Mouse (Mus musculus) limb, embryonic 14.5 days (tissue): ENCODE measurements at regions not wholly inside any gene's neighbourhood (a gene's known extent, or its start where the extent isn't known, plus 50 kb on each side); places are given as distances from the start of the nearest gene placed in this dataset.

Experiments used
- ATAC-seq: fragments of 200-750 bp; cut with Nextera tagmentation; 2 replicates; pipeline ENCODE4 v1.8.0; 2017; ENCODE audit warnings: low read depth, moderate number of reproducible peaks, moderate TSS enrichment; ENCODE audit not compliant: low FRiP score
- DNase-seq: peaks from one replicate; pipeline ENCODE4 v3.0.0-alpha.2; 2015; ENCODE audit warnings: low spot score
- H3K27ac ChIP-seq: fragments of 300-500 bp; sonication (generic); replicated peaks from 2 replicates; pipeline ENCODE4 v1.5.1; 2014; ENCODE audit warnings: low read depth, mild to moderate bottlenecking, low read length, moderate library complexity, mixed read lengths
- H3K27me3 ChIP-seq: fragments of 300-500 bp; sonication (generic); 2 replicates; pipeline ENCODE4 v1.6.1; 2014; ENCODE audit warnings: low read length, mixed read lengths; ENCODE audit not compliant: control insufficient read depth, insufficient read depth
- H3K36me3 ChIP-seq: fragments of 300-500 bp; sonication (generic); 2 replicates; pipeline ENCODE4 v1.6.1; 2014; ENCODE audit warnings: mild to moderate bottlenecking, low read length, moderate library complexity, mixed read lengths; ENCODE audit not compliant: control insufficient read depth, insufficient read depth
- H3K4me1 ChIP-seq: fragments of 300-500 bp; sonication (generic); 2 replicates; pipeline ENCODE4 v1.6.1; 2014; ENCODE audit warnings: antibody characterized with exemption, low read length, mixed read lengths; ENCODE audit not compliant: control insufficient read depth, insufficient read depth
- H3K4me2 ChIP-seq: fragments of 300-500 bp; sonication (generic); replicated peaks from 2 replicates; pipeline ENCODE4 v1.6.1; 2014; ENCODE audit warnings: low read depth, mild to moderate bottlenecking, low read length, moderate library complexity; ENCODE audit not compliant: severe bottlenecking
- H3K4me3 ChIP-seq: fragments of 300-500 bp; sonication (generic); replicated peaks from 2 replicates; pipeline ENCODE4 v1.5.1; 2014; ENCODE audit warnings: low read length
- H3K9ac ChIP-seq: fragments of 300-500 bp; sonication (generic); 2 replicates; pipeline ENCODE4 v1.6.1; 2014; ENCODE audit warnings: mild to moderate bottlenecking, low read depth, low read length, moderate library complexity; ENCODE audit not compliant: severe bottlenecking
- H3K9me3 ChIP-seq: fragments of 300-500 bp; sonication (generic); 2 replicates; pipeline ENCODE4 v1.6.1; 2016; ENCODE audit warnings: low read length; ENCODE audit not compliant: control insufficient read depth
- POLR2A ChIP-seq: fragments of 200-500 bp; IDR thresholded peaks from 2 replicates; pipeline ENCODE4 v1.8.0; 2012; ENCODE audit warnings: inconsistent platforms, mild to moderate bottlenecking, moderate library complexity, borderline replicate concordance; ENCODE audit not compliant: insufficient read depth, insufficient read length; ENCODE audit errors: extremely low read depth
- WGBS: fragments of 180-500 bp; shearing (Covaris S2); extraction: QIAGEN DNeasy Blood & Tissue Kit; methylation state at CpG from one replicate; pipeline ENCODE4 v1.1.7; 2014; 5-methylcytosine and 5-hydroxymethylcytosine counted together

GRCm38 (mm10) chr7:70099001-70099400, 267.5 kb downstream of the Nr2f2 start:
- H3K4me2 ChIP-seq: no peak overlapping the region
- TF ChIP-seq POLR2A: no peak
- 92% methylated on average over 1 of the region's 1 CpGs for WGBS
- H3K9me3 ChIP-seq: no peaks in the 10 kb centered on the region
- 0 out of 2 replicates have a peak, but pooled peaks cover 2% of the 10 kb centered on the region for H3K4me1 ChIP-seq
- H3K27ac ChIP-seq: no peak overlapping the region
- DNase-seq (no peak), ATAC-seq (no peak)
- no peak overlapping the region for H3K9ac ChIP-seq
- no peaks in the 10 kb centered on the region for H3K36me3 ChIP-seq
- no peaks in the 10 kb centered on the region for H3K27me3 ChIP-seq
- H3K4me3 ChIP-seq: no peak overlapping the region

- 34% methylated on average over 21 of the region's 21 CpGs for WGBS
- Histone ChIP-seq H3K4me2 (peak overlapping the region; percentile 31; the same call in 1 of the 2 replicates), H3K27ac (no peak overlapping the region), H3K36me3 (no peaks in the 10 kb centered on the region), H3K4me3 (no peak overlapping the region; the same call in 1 of the 2 replicates), H3K9me3 (peaks cover 3% of the 10 kb centered on the region; the same call in 1 of the 2 replicates), H3K4me1 (0 out of 2 replicates have a peak, but pooled peaks cover 4% of the 10 kb centered on the region), H3K27me3 (no peaks in the 10 kb centered on the region), H3K9ac (no peak overlapping the region; the same call in 1 of the 2 replicates)
- no peak for DNase-seq
- no peak for ATAC-seq
- no peak for TF ChIP-seq POLR2A
Observed at GRCm38 (mm10) chr7:70093916-70094784, 272.4 kb downstream of the Nr2f2 start.

- DNase-seq: no peak
- no peak overlapping the region for H3K4me3 ChIP-seq
- WGBS: 97% methylated on average over 2 of the region's 2 CpGs
- no peaks in the 10 kb centered on the region for H3K27me3 ChIP-seq
- H3K36me3 ChIP-seq: no peaks in the 10 kb centered on the region
- 0 out of 2 replicates have a peak, but pooled peaks cover 4% of the 10 kb centered on the region for H3K4me1 ChIP-seq
- no peak for ATAC-seq
- H3K4me2 ChIP-seq: no peak overlapping the region
- TF ChIP-seq POLR2A: no peak
- H3K9ac ChIP-seq: no peak overlapping the region
- no peak overlapping the region for H3K27ac ChIP-seq
- H3K9me3 ChIP-seq: peaks cover 3% of the 10 kb centered on the region; the same call in 1 of the 2 replicates
Observed at GRCm38 (mm10) chr7:70092089-70092488, 274.4 kb downstream of the Nr2f2 start.

DNA sequence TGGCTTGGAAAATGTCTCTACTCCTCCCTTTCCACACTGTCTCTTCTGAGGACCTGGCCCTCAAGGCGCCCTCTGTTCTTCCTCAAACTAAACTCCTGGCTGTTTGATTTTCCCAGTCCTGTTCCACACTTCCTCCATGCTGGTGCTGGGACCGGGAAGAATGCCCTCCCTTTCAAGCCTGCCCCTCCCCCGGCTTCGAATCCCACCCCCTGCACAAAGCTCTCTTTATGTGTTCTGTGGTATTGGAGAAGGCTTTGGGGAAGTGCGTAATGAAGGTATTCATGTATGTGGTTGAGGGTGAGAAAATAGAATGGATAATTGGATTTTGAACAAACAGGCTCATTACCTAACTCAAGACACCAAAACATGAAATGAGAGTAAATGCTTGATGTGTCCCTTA, 277.4 kb downstream of the Nr2f2 start:
- H3K9me3 ChIP-seq: peaks cover 3% of the 10 kb centered on the region; the same call in 1 of the 2 replicates
- WGBS: 56% methylated on average over 5 of the region's 5 CpGs
- H3K9ac ChIP-seq: no peak overlapping the region
- no peak for TF ChIP-seq POLR2A
- H3K27me3 ChIP-seq: no peaks in the 10 kb centered on the region
- H3K4me2 ChIP-seq: no peak overlapping the region
- no peak overlapping the region for H3K4me3 ChIP-seq
- 0 out of 2 replicates have a peak, but pooled peaks cover 3% of the 10 kb centered on the region for H3K4me1 ChIP-seq
- no peak for DNase-seq
- no peak overlapping the region for H3K27ac ChIP-seq
- no peaks in the 10 kb centered on the region for H3K36me3 ChIP-seq
- no peak for ATAC-seq

GRCm38 (mm10) chr7:70069662-70070061, 296.9 kb downstream of the Nr2f2 start:
- no peak for ATAC-seq
- 27% methylated on average over 1 of the region's 1 CpGs for WGBS

More at GRCm38 (mm10) chr7:70069662-70070061, 296.9 kb downstream of the Nr2f2 start:
- TF ChIP-seq POLR2A: no peak
- H3K27ac ChIP-seq: no peak overlapping the region
- H3K27me3 ChIP-seq: no peaks in the 10 kb centered on the region
- H3K36me3 ChIP-seq: no peaks in the 10 kb centered on the region
- no peak overlapping the region for H3K4me2 ChIP-seq
- H3K9me3 ChIP-seq: no peaks in the 10 kb centered on the region
- H3K9ac ChIP-seq: no peak overlapping the region
- H3K4me1 ChIP-seq: no peaks in the 10 kb centered on the region
- no peak for DNase-seq
- H3K4me3 ChIP-seq: no peak overlapping the region
